Mouse (Mus musculus): ENCODE data around the gene Cwf19l1. TPM values are rescaled to one million over a fixed set of nuclear protein-coding genes. Genes with fewer than 3 reads are reported as not detected.

The Cwf19l1 gene
- polyA plus RNA-seq, 1 experiment, result 10.3 TPM

- Histone ChIP-seq H3K27me3 (ENCODE audit: control insufficient read depth, insufficient read depth, insufficient read length) (no peaks in the 10 kb centered on the region), H3K4me3 (no peak overlapping the region), H3K36me3 (ENCODE audit: control insufficient read depth, insufficient read depth) (peaks cover 9% of the 10 kb centered on the region), H3K79me2 (ENCODE audit: control insufficient read depth, insufficient read depth) (peaks cover 50% of the 10 kb centered on the region), H3K4me2 (ENCODE audit: low read depth) (no peak overlapping the region), H3ac (ENCODE audit: control insufficient read depth, insufficient read length) (no peak overlapping the region)
- no peak for TF ChIP-seq MYOD1 (IDR thresholded peaks at IDR 0.05; ENCODE audit: control insufficient read depth in 1 of 3, insufficient read length in 2 of 3, low read depth in 2 of 3)
- no peak for TF ChIP-seq TCF3 (IDR thresholded peaks at IDR 0.05; ENCODE audit: insufficient read length, low read depth)
- TF ChIP-seq POLR2AphosphoS2 (IDR thresholded peaks at IDR 0.05; ENCODE audit: insufficient read length, low read depth), result no peak
- no peak for TF ChIP-seq E2F4 (IDR thresholded peaks at IDR 0.05; ENCODE audit: insufficient read depth)
- TF ChIP-seq SRF (IDR thresholded peaks at IDR 0.05; ENCODE audit: control insufficient read depth, insufficient read length, low read depth), result no peak
- TF ChIP-seq REST (IDR thresholded peaks at IDR 0.05; ENCODE audit: insufficient read depth, insufficient read length), result no peak
These were observed 31.3 kb downstream of the Cwf19l1 start for GRCm38 (mm10) chr19:44104393-44104792.

GRCm38 (mm10) chr19:44103001-44103400, 32.7 kb downstream of the Cwf19l1 start:
- Histone ChIP-seq H3ac (ENCODE audit: control insufficient read depth, insufficient read length) (no peak overlapping the region), H3K36me3 (ENCODE audit: control insufficient read depth, insufficient read depth) (peaks cover 18% of the 10 kb centered on the region), H3K79me2 (ENCODE audit: control insufficient read depth, insufficient read depth) (peaks cover 50% of the 10 kb centered on the region), H3K4me2 (ENCODE audit: low read depth) (no peak overlapping the region), H3K27me3 (ENCODE audit: control insufficient read depth, insufficient read depth, insufficient read length) (no peaks in the 10 kb centered on the region), H3K4me3 (no peak overlapping the region)
- TF ChIP-seq REST (IDR thresholded peaks at IDR 0.05; ENCODE audit: insufficient read depth, insufficient read length) (no peak), TCF12 (IDR thresholded peaks at IDR 0.05; ENCODE audit: insufficient read depth, poor library complexity, severe bottlenecking) (no peak), POLR2AphosphoS2 (IDR thresholded peaks at IDR 0.05; ENCODE audit: insufficient read length, low read depth) (no peak), TCF3 (IDR thresholded peaks at IDR 0.05; ENCODE audit: insufficient read length, low read depth) (no peak), MAX (IDR thresholded peaks at IDR 0.05; ENCODE audit: low read depth) (no peak), USF1 (IDR thresholded peaks at IDR 0.05; ENCODE audit: low read depth) (no peak)

DNA sequence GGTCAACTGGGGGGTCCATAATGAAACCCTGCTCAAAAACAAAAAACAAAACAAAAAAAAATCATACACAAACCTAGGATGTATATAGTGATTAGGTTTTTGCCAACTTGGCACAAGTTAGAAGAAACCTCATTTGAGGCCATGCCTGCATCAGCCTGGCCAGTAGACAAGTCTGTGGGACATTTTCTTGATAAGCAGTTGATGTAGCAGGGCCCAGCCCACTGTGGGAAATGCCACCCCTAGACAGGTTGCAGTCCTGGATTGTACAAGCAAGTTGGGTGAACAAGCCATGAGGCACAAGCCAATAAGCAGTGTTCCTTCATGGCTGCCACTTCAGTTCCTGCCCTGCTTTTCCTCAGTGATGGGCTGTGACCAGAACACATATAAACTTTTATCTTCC, 34.8 kb downstream of the Cwf19l1 start:
- TF ChIP-seq REST (IDR thresholded peaks at IDR 0.05; ENCODE audit: insufficient read depth, insufficient read length), result no peak
- TF ChIP-seq E2F4 (IDR thresholded peaks at IDR 0.05; ENCODE audit: insufficient read depth), result no peak
- no peak for TF ChIP-seq POLR2AphosphoS2 (IDR thresholded peaks at IDR 0.05; ENCODE audit: insufficient read length, low read depth)
- TF ChIP-seq POLR2A (IDR thresholded peaks at IDR 0.05; ENCODE audit: insufficient read length, low read depth), result no peak
- no peaks in the 10 kb centered on the region for H3K27me3 ChIP-seq (ENCODE audit: control insufficient read depth, insufficient read depth, insufficient read length)
- no peak overlapping the region for H3ac ChIP-seq (ENCODE audit: control insufficient read depth, insufficient read length)
- H3K4me2 ChIP-seq (ENCODE audit: low read depth), result no peak overlapping the region
- peaks cover 36% of the 10 kb centered on the region for H3K79me2 ChIP-seq (ENCODE audit: control insufficient read depth, insufficient read depth)
- peaks cover 34% of the 10 kb centered on the region for H3K36me3 ChIP-seq (ENCODE audit: control insufficient read depth, insufficient read depth)
- H3K4me3 ChIP-seq, result no peak overlapping the region

GRCm38 (mm10) chr19:44086278-44086677, 49.4 kb downstream of the Cwf19l1 start:
- H3K79me2 ChIP-seq (ENCODE audit: control insufficient read depth, insufficient read depth), result no peaks in the 10 kb centered on the region
- H3K4me3 ChIP-seq, result no peak overlapping the region
- H3ac ChIP-seq (ENCODE audit: control insufficient read depth, insufficient read length), result no peak overlapping the region
- H3K27me3 ChIP-seq (ENCODE audit: control insufficient read depth, insufficient read depth, insufficient read length), result no peaks in the 10 kb centered on the region
- H3K36me3 ChIP-seq (ENCODE audit: control insufficient read depth, insufficient read depth), result peaks cover 66% of the 10 kb centered on the region
- TF ChIP-seq POLR2AphosphoS2 (IDR thresholded peaks at IDR 0.05; ENCODE audit: insufficient read length, low read depth), result no peak
- TF ChIP-seq E2F4 (IDR thresholded peaks at IDR 0.05; ENCODE audit: insufficient read depth), result no peak
- no peak for TF ChIP-seq MYOD1 (IDR thresholded peaks at IDR 0.05; ENCODE audit: control insufficient read depth in 1 of 3, insufficient read length in 2 of 3, low read depth in 2 of 3)
- TF ChIP-seq CEBPB (IDR thresholded peaks at IDR 0.05; ENCODE audit: insufficient read depth, poor library complexity, severe bottlenecking), result no peak
- no peak for TF ChIP-seq USF1 (IDR thresholded peaks at IDR 0.05; ENCODE audit: low read depth)
- no peak for TF ChIP-seq POLR2A (IDR thresholded peaks at IDR 0.05; ENCODE audit: insufficient read length, low read depth)
- TF ChIP-seq SRF (IDR thresholded peaks at IDR 0.05; ENCODE audit: control insufficient read depth, insufficient read length, low read depth), result no peak
- TF ChIP-seq TCF3 (IDR thresholded peaks at IDR 0.05; ENCODE audit: insufficient read length, low read depth), result no peak
- no peak for TF ChIP-seq TCF12 (IDR thresholded peaks at IDR 0.05; ENCODE audit: insufficient read depth, poor library complexity, severe bottlenecking)
- no peak for TF ChIP-seq MYOG (IDR thresholded peaks at IDR 0.05; ENCODE audit: control insufficient read depth in 1 of 3, insufficient read depth in 1 of 3, insufficient read length in 2 of 3, low read depth in 2 of 3)
- TF ChIP-seq REST (IDR thresholded peaks at IDR 0.05; ENCODE audit: insufficient read depth, insufficient read length), result no peak
- no peak for TF ChIP-seq MAX (IDR thresholded peaks at IDR 0.05; ENCODE audit: low read depth)
- no peak overlapping the region for H3K4me2 ChIP-seq (ENCODE audit: low read depth)

- H3K4me2 ChIP-seq (ENCODE audit: low read depth), result no peak overlapping the region
- peaks cover 52% of the 10 kb centered on the region for H3K36me3 ChIP-seq (ENCODE audit: control insufficient read depth, insufficient read depth)
- H3K79me2 ChIP-seq (ENCODE audit: control insufficient read depth, insufficient read depth), result no peaks in the 10 kb centered on the region
- H3K27me3 ChIP-seq (ENCODE audit: control insufficient read depth, insufficient read depth, insufficient read length), result no peaks in the 10 kb centered on the region
- no peak overlapping the region for H3K4me3 ChIP-seq
- no peak overlapping the region for H3ac ChIP-seq (ENCODE audit: control insufficient read depth, insufficient read length)
- TF ChIP-seq E2F4 (IDR thresholded peaks at IDR 0.05; ENCODE audit: insufficient read depth) (no peak), TCF12 (IDR thresholded peaks at IDR 0.05; ENCODE audit: insufficient read depth, poor library complexity, severe bottlenecking) (no peak), MYOD1 (IDR thresholded peaks at IDR 0.05; ENCODE audit: control insufficient read depth in 1 of 3, insufficient read length in 2 of 3, low read depth in 2 of 3) (no peak), SRF (IDR thresholded peaks at IDR 0.05; ENCODE audit: control insufficient read depth, insufficient read length, low read depth) (no peak), POLR2A (IDR thresholded peaks at IDR 0.05; ENCODE audit: insufficient read length, low read depth) (no peak), TCF3 (IDR thresholded peaks at IDR 0.05; ENCODE audit: insufficient read length, low read depth) (no peak), REST (IDR thresholded peaks at IDR 0.05; ENCODE audit: insufficient read depth, insufficient read length) (no peak), MAX (IDR thresholded peaks at IDR 0.05; ENCODE audit: low read depth) (no peak), MYOG (IDR thresholded peaks at IDR 0.05; ENCODE audit: control insufficient read depth in 1 of 3, insufficient read depth in 1 of 3, insufficient read length in 2 of 3, low read depth in 2 of 3) (no peak)
These were observed 54.8 kb downstream of the Cwf19l1 start for GRCm38 (mm10) chr19:44080920-44081319.

Data from myocyte (in vitro differentiated cells).